Mouse (Mus musculus) MN1 (cell line): ENCODE results near the gene Phkb.
"Not testable (repeated sequence)": the region's sequence is repeated elsewhere in the genome, so short reads cannot be mapped to it uniquely, and the experiment has no call there.

ENCODE experiments used
- DNase-seq: peaks from one replicate; pipeline ENCODE4 v3.0.0-alpha.2; 2016; ENCODE audit warnings: low spot score

Phkb gene

GRCm38 (mm10) chr8:85840657-85841488, at the start of gene Phkb, which contains the start of gene Itfg1:
Phkb (plus strand) TSS chr8:85840959.
Itfg1 (minus strand) TSS chr8:85840921.
- peak; percentile 92 for DNase-seq

- not testable (repeated sequence) for DNase-seq
These were observed 44.4 kb upstream of the Phkb start for GRCm38 (mm10) chr8:85796392-85796791.

- DNase-seq: no peak
These were observed 40.6 kb upstream of the Phkb start for GRCm38 (mm10) chr8:85800164-85800563.

GRCm38 (mm10) chr8:85801408-85801807, 39.4 kb upstream of the Phkb start:
- DNase-seq: no peak

- no peak for DNase-seq
These were observed 27.1 kb upstream of the Phkb start for GRCm38 (mm10) chr8:85813621-85814020.

GRCm38 (mm10) chr8:85839916-85840656, 673 bp upstream of the Phkb start:
- peak; percentile 7 for DNase-seq

- no peak for DNase-seq
These were observed 683 bp downstream of the Phkb start for GRCm38 (mm10) chr8:85841489-85841795.

- no peak for DNase-seq
These were observed 5.1 kb downstream of the Phkb start for GRCm38 (mm10) chr8:85845887-85846286.

- no peak for DNase-seq
These were observed 13.7 kb downstream of the Phkb start for GRCm38 (mm10) chr8:85854220-85855123.

- DNase-seq: not testable (repeated sequence)
These were observed 16.6 kb downstream of the Phkb start for GRCm38 (mm10) chr8:85857227-85857896.

GRCm38 (mm10) chr8:85860612-85861011, 19.9 kb downstream of the Phkb start:
- no peak for DNase-seq

GRCm38 (mm10) chr8:85862381-85862780, 21.6 kb downstream of the Phkb start:
- DNase-seq: no peak

- DNase-seq: no peak
These were observed 30.9 kb downstream of the Phkb start for GRCm38 (mm10) chr8:85871660-85872059.

- no peak for DNase-seq
These were observed 37.2 kb downstream of the Phkb start for GRCm38 (mm10) chr8:85877976-85878375.

- DNase-seq: no peak
These were observed 38.9 kb downstream of the Phkb start for GRCm38 (mm10) chr8:85879624-85880023.

GRCm38 (mm10) chr8:85884811-85885210, 44.1 kb downstream of the Phkb start:
- DNase-seq: no peak

- no peak for DNase-seq
These were observed 56.9 kb downstream of the Phkb start for GRCm38 (mm10) chr8:85897636-85898035.

- no peak for DNase-seq
These were observed 84.2 kb downstream of the Phkb start for GRCm38 (mm10) chr8:85924991-85925390.

- DNase-seq: no peak
These were observed 84.8 kb downstream of the Phkb start for GRCm38 (mm10) chr8:85925574-85925973.

- no peak for DNase-seq
These were observed 85.3 kb downstream of the Phkb start for GRCm38 (mm10) chr8:85926107-85926506.

- no peak for DNase-seq
These were observed 95.4 kb downstream of the Phkb start for GRCm38 (mm10) chr8:85936148-85936547.

- DNase-seq: no peak
These were observed 96.6 kb downstream of the Phkb start for GRCm38 (mm10) chr8:85937343-85937742.
